Mouse (Mus musculus) ES-Bruce4 (cell line): Measurements from ENCODE around the gene Clasp1.

Experiments
- CTCF ChIP-seq: IDR thresholded peaks from one replicate; pipeline ENCODE4 v1.8.1; 2011; ENCODE audit warnings: low read depth, low read length
- EP300 ChIP-seq: IDR thresholded peaks from 2 replicates; pipeline ENCODE4 v1.6.1; 2011; ENCODE audit warnings: low read depth, low read length; ENCODE audit not compliant: insufficient read depth
- POLR2A ChIP-seq: IDR thresholded peaks from one replicate; pipeline ENCODE4 v1.8.1; 2011; ENCODE audit warnings: low read length; ENCODE audit not compliant: insufficient read depth

GRCm38 (mm10) chr1:118516256-118516655 is 127.4 kb downstream of the Clasp1 start:
- TF ChIP-seq POLR2A (no peak), CTCF (no peak), EP300 (no peak)
